Mouse (Mus musculus) hindbrain, embryonic 15.5 days (tissue): ENCODE measurements around the gene Tango6. TPM values are rescaled to one million over a fixed set of nuclear protein-coding genes. Genes with fewer than 3 reads are reported as not detected.

Source experiments
- ATAC-seq: fragments of 200-750 bp; cut with Nextera tagmentation; 2 replicates; pipeline ENCODE4 v1.8.0; 2017; ENCODE audit warnings: low read depth, moderate number of reproducible peaks, moderate TSS enrichment; ENCODE audit not compliant: low FRiP score
- H3K27ac ChIP-seq: fragments of 300-500 bp; sonication (generic); replicated peaks from 2 replicates; pipeline ENCODE4 v1.5.1; 2015; ENCODE audit warnings: mild to moderate bottlenecking, inconsistent platforms
- H3K27me3 ChIP-seq: fragments of 300-500 bp; sonication (generic); 2 replicates; pipeline ENCODE4 v1.6.1; 2015; ENCODE audit warnings: control low read depth, inconsistent platforms
- H3K36me3 ChIP-seq: fragments of 300-500 bp; sonication (generic); 2 replicates; pipeline ENCODE4 v1.6.1; 2015; ENCODE audit warnings: control low read depth, inconsistent platforms
- H3K4me1 ChIP-seq: fragments of 300-500 bp; sonication (generic); replicated peaks from 2 replicates; pipeline ENCODE4 v1.6.1; 2015; ENCODE audit warnings: control low read depth, inconsistent platforms
- H3K4me2 ChIP-seq: fragments of 300-500 bp; sonication (generic); 2 replicates; pipeline ENCODE4 v1.6.1; 2015; ENCODE audit warnings: moderate library complexity, mild to moderate bottlenecking, inconsistent platforms
- H3K4me3 ChIP-seq: fragments of 300-500 bp; sonication (generic); 2 replicates; pipeline ENCODE4 v1.5.1; 2015; ENCODE audit warnings: mild to moderate bottlenecking, inconsistent platforms
- H3K9ac ChIP-seq: fragments of 300-500 bp; sonication (generic); 2 replicates; pipeline ENCODE4 v1.6.1; 2015; ENCODE audit warnings: inconsistent platforms
- H3K9me3 ChIP-seq: fragments of 300-500 bp; sonication (generic); 2 replicates; pipeline ENCODE4 v1.6.1; 2016; ENCODE audit warnings: control low read depth, inconsistent platforms
- WGBS: fragments of 180-500 bp; shearing (Covaris S2); methylation state at CpG from one replicate; pipeline ENCODE4 v1.1.7; 2015; 5-methylcytosine and 5-hydroxymethylcytosine counted together
- polyA plus RNA-seq: library from polyadenylated mRNA; unstranded; fragments of >200 nt; fragmentation: Nextera tagmentation; extraction: Ambion mirVana; gene quantifications from 2 replicates; pipeline ENCODE4 v1.2.1, GENCODE M21; 2015

Tango6 gene
- 6.3 and 6.5 TPM in 2 replicates for polyA plus RNA-seq

DNA sequence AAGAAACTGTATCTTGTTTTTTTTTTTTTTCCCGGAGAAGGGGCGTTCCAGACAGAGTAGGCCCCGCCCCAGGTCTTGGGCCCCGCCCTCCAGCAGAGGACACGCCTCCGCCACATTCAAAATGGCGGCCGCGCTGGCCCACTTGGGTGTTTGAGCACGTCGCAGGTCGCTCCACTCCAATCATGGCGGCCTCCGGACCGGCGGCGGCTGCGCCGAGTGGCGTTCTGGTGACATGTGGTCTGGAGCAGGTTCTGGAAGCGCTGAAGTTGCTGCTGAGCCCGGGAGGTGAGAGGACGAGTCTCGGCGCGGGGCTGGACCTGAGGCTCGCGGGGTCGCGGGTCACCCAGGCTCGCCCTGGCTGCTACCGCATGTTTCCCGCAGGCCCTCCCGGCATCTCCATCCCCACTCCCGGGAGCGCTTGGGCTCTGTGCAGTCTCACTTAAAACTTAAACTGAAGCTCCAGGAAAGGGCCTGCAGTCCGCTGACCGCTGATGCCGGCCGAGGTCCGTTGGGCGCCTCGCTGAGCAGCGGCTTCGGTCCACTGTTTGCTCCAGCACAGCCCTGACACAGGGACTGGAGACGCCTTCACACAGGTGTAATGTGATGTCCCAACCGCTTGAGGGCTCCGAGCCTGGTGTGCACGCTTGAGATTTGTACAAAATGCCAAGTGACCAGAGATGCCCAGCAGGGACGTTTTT lies at the start of gene Tango6:
Gene Tango6, plus strand, starts transcription at position 98 of the 698 bp plus-strand sequence.
- no peaks in the 10 kb centered on the region for H3K4me1 ChIP-seq
- peak within 1 kb of the TSS; percentile 90 for H3K27ac ChIP-seq
- H3K4me3 ChIP-seq, result peak within 1 kb of the TSS; percentile 60
- no peaks in the 10 kb centered on the region for H3K36me3 ChIP-seq
- no peaks in the 10 kb centered on the region for H3K9me3 ChIP-seq
- WGBS, result 0% methylated on average over 50 of the region's 50 CpGs
- H3K4me2 ChIP-seq, result peak within 1 kb of the TSS; percentile 55
- H3K27me3 ChIP-seq, result no peaks in the 10 kb centered on the region
- ATAC-seq, result peak; percentile 95
- H3K9ac ChIP-seq, result peak within 1 kb of the TSS; percentile 63

DNA sequence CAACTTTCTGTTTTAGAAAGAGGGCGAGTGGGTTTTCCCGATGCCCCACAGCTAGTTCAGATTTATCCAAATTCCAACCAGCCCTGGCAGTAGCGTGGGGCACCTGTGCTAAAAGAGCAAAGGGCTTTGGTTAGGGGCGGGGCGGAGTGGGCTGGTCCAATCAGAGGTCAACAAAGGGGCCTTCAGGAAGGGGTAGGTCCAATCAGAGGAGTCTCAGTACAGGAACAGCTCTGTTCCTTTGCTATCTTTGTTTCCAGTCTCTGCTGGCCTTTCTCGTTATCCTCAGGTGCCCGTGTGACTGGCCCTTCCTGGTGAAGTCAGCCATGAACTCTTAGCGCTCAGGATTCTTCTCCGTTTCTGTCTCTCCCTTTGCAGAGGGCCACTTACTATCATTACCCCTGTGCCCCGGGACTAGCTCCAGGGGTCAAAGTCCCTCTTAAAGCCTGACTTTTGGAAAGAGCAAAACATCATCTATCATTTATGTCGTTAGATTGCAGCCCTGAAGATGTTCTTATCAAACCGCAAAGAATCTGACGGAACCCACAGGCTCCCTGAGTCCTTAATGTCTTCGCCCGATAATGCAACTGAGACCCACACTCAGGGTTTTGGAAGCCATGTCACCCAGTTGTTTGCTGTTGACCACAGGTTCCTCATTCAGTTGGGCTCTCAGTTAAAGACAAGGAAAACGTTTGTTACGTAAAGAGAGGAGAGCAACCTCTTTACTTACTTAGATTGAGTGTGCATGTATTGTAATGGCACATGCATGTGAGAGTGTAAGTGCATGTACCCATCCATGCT lies 49.3 kb upstream of the Tango6 start:
- H3K4me3 ChIP-seq, result no peak overlapping the region
- no peaks in the 10 kb centered on the region for H3K4me1 ChIP-seq
- no peaks in the 10 kb centered on the region for H3K27me3 ChIP-seq
- no peak for ATAC-seq
- H3K4me2 ChIP-seq, result no peak overlapping the region
- WGBS, result 74% methylated on average over 17 of the region's 17 CpGs
- H3K27ac ChIP-seq, result no peak overlapping the region
- no peaks in the 10 kb centered on the region for H3K9me3 ChIP-seq
- H3K9ac ChIP-seq, result no peak overlapping the region
- H3K36me3 ChIP-seq, result no peaks in the 10 kb centered on the region

DNA sequence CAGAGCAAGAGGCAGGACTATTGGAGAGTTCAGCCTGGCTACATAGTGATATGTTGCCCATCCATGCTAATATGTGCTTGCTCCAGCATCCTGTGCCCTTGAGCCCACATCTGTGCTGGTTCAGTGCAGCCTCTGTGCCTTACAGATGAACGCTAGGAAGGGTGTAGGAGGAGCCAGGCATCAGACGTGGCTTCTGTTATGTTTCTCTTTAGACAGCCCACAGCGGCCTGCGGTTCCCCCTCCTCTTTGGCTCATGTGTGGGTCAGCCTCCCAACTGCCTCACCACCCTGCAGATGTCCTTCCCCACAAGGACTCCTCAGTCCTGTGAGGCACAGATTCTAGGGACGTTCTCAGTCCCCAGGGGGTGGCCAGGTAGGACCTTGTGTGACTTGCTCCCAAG lies 47.6 kb upstream of the Tango6 start:
- Histone ChIP-seq H3K27ac (no peak overlapping the region), H3K27me3 (no peaks in the 10 kb centered on the region), H3K9me3 (no peaks in the 10 kb centered on the region), H3K4me1 (no peaks in the 10 kb centered on the region), H3K36me3 (no peaks in the 10 kb centered on the region), H3K9ac (no peak overlapping the region), H3K4me2 (no peak overlapping the region), H3K4me3 (no peak overlapping the region)
- ATAC-seq, result no peak
- WGBS, result 41% methylated on average over 5 of the region's 5 CpGs

DNA sequence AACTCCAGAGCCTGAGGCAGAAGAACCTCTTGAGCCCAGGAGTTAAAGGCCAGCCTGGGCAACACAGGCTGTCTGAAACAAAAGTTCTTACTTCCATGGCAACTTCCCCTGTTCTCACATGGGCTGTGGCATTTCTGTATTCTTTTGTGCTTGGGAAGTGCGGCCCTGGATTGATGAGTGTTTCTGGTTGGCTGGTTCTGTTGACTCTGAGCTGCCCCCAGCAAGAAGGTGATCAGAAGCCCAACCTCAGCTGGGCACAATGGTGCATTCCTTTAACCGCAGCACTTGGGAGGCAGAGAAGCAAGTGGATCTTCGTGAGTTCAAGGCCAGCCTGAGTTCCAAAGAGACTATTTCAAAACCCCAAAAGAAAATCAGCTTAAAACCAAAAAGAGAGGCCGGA lies 45.4 kb upstream of the Tango6 start:
- Histone ChIP-seq H3K27ac (0 out of 2 replicates have a peak overlapping the region, but pooled peaks have one; percentile 8), H3K9ac (no peak overlapping the region), H3K36me3 (no peaks in the 10 kb centered on the region), H3K9me3 (no peaks in the 10 kb centered on the region), H3K27me3 (no peaks in the 10 kb centered on the region), H3K4me2 (no peak overlapping the region), H3K4me1 (no peaks in the 10 kb centered on the region), H3K4me3 (no peak overlapping the region)
- no peak for ATAC-seq
- WGBS, result 58% methylated on average over 4 of the region's 4 CpGs

DNA sequence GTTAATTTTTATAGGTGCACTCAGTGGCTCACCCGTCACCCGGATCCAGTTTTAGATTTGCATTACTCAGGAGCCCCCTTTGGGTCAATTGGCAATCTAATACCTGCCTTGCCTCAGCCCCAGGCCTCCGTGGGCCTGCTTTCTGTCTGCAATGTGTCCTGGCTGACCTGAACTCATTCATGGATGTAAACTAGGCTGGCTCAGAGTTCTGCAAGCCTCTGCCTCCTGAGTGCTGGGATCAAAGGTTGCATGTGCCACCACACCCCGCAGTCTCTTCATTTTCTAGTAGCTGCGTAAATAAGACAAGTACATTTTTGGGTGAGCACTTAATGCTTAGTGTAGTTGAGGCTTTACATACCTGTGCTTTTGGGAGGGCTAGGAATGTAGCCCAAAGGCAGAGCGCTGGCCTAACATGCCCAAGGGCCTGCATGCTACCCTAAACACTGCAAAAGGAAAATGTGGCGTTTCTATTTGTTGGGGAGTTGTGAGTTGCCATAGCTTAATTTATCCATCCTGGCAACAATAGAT lies 44.0 kb upstream of the Tango6 start:
- no peak overlapping the region for H3K27ac ChIP-seq
- H3K27me3 ChIP-seq, result no peaks in the 10 kb centered on the region
- H3K4me2 ChIP-seq, result no peak overlapping the region
- WGBS, result 94% methylated on average over 7 of the region's 7 CpGs
- ATAC-seq, result no peak
- H3K4me1 ChIP-seq, result no peaks in the 10 kb centered on the region
- no peaks in the 10 kb centered on the region for H3K9me3 ChIP-seq
- no peak overlapping the region for H3K9ac ChIP-seq
- H3K36me3 ChIP-seq, result no peaks in the 10 kb centered on the region
- no peak overlapping the region for H3K4me3 ChIP-seq

DNA sequence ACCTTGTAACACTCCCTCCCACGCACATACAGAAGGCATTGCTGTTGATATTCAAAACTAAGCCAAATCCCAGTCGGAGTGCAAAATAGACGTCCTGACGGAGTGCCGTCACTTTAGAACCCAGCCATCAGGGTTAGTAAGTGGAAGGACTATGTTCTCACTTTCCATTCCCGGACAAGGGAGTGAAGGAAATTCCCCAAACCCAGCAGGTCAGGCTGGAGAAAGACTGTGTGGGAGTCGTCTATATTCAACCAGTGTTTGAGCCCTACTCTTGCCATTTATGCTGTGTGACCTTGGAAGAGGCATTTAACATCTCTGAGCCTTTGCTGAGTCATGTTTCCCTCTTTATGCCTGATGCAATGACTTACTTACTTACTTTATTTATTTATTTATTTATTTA lies 42.7 kb upstream of the Tango6 start:
- Histone ChIP-seq H3K27ac (no peak overlapping the region), H3K27me3 (no peaks in the 10 kb centered on the region), H3K4me3 (no peak overlapping the region), H3K4me2 (no peak overlapping the region), H3K9ac (no peak overlapping the region), H3K4me1 (no peaks in the 10 kb centered on the region), H3K36me3 (no peaks in the 10 kb centered on the region), H3K9me3 (no peaks in the 10 kb centered on the region)
- no peak for ATAC-seq
- WGBS, result 89% methylated on average over 7 of the region's 7 CpGs

DNA sequence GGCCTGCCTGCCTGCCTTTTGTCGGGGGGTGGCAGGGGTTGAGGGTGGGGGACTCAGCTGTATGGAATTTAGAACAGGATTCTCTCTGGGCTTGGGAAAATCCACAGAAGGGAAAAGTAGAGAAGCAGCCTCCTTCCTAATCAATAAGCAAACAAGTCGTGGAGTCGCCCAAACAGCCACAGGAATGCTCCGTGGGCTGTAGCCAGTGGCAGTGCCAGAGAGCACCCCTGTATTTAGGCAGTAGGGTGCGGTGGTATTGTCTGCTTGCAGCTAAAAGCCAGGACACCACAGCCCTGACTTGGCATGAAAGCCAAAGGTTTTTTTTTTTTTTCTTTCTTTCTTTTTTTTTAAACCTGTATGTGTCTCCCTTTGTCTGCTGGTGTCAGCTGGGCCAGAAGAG lies 41.9 kb upstream of the Tango6 start:
- Histone ChIP-seq H3K4me1 (no peaks in the 10 kb centered on the region), H3K27ac (no peak overlapping the region), H3K9me3 (no peaks in the 10 kb centered on the region), H3K4me2 (no peak overlapping the region), H3K4me3 (no peak overlapping the region), H3K27me3 (no peaks in the 10 kb centered on the region), H3K36me3 (no peaks in the 10 kb centered on the region), H3K9ac (no peak overlapping the region)
- no peak for ATAC-seq
- WGBS, result 86% methylated on average over 5 of the region's 5 CpGs

DNA sequence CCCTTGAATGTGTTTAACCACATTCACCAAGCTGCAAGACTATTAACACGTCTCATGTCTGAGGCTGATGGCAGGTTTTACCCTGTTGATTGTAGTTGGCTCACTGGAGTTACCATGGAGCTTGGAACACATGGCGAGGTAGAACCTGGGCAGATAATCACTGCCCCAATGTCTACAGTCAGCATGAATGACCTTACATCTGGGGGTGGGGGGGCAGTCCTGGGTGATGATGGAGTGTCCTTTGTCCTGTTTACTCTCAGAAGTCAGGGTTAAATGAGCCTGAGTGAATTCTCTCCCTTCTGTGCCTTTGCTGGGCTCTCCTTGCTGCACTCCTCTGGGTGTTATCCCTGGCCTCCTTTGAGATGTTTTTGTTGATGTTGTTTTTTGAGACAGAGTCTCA lies 40.7 kb upstream of the Tango6 start:
- H3K27ac ChIP-seq, result no peak overlapping the region
- H3K4me1 ChIP-seq, result no peaks in the 10 kb centered on the region
- ATAC-seq, result no peak
- H3K4me3 ChIP-seq, result no peak overlapping the region
- H3K36me3 ChIP-seq, result no peaks in the 10 kb centered on the region
- H3K9ac ChIP-seq, result no peak overlapping the region
- H3K4me2 ChIP-seq, result no peak overlapping the region
- 52% methylated on average over 2 of the region's 2 CpGs for WGBS
- H3K9me3 ChIP-seq, result no peaks in the 10 kb centered on the region
- H3K27me3 ChIP-seq, result no peaks in the 10 kb centered on the region

DNA sequence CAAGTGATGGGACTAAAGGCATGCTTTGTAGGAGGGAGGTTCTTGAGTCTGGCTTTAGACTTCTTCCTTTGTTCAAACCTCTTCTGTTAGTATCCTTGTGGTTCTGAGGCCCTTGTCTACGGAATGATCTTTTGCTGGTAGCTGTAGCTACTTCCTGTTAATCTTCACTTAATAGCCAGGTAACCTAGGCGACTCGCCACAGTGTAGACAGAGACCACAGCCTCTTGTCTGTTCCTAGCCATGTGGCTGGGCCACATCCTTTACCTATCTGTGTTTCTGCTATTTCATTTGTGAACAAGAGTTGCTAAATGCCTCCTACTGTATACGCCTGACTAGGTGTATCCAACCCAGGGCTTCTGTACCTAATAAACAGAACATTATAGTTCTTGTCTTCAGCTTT lies 39.8 kb upstream of the Tango6 start:
- Histone ChIP-seq H3K9me3 (no peaks in the 10 kb centered on the region), H3K27me3 (no peaks in the 10 kb centered on the region), H3K36me3 (no peaks in the 10 kb centered on the region), H3K4me2 (no peak overlapping the region), H3K27ac (no peak overlapping the region), H3K4me1 (no peaks in the 10 kb centered on the region), H3K9ac (no peak overlapping the region), H3K4me3 (no peak overlapping the region)
- no peak for ATAC-seq
- whole genome bisulfite sequencing, result 94% methylated on average over 4 of the region's 4 CpGs

DNA sequence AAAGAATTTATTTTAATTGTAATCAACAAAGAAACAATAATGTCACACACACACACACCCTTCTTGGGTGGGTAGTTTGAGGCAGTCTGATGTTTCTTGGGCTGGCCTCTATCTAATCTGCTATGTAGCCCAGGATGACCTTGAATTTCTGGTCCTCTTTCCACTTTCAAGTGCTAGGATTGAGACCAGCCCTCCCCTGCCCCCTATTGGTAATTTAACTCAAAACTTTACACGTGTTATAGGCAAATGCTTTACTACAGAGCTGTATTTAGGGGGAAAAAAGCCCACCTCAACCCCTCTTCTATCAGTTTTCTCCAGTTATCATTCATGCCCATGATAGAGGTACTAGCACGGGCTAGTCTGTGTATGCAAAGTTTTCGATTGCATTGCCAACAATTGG lies 37.9 kb upstream of the Tango6 start:
- Histone ChIP-seq H3K4me1 (no peaks in the 10 kb centered on the region), H3K9me3 (no peaks in the 10 kb centered on the region), H3K9ac (no peak overlapping the region), H3K27me3 (no peaks in the 10 kb centered on the region), H3K4me3 (no peak overlapping the region), H3K4me2 (no peak overlapping the region), H3K27ac (no peak overlapping the region), H3K36me3 (no peaks in the 10 kb centered on the region)
- WGBS, result 72% methylated on average over 3 of the region's 3 CpGs
- no peak for ATAC-seq

DNA sequence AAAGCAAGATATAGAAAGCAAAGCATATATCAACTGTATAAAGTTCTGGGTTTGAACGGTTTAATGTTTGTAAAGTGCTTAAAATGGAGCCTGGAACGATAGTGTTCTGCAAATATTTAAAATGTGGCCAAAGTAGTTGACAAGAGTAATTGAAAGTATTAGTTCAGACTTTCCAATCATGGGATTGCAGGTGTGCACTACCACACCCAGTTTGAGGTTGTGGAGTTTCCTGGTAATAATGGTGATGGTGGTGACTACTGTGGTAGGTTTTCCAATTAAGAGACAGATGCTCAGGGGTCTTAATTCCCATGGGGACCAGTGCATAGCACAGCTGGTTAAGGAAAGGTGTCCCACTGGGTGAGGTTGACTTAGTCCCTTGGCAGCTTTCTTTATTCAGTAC lies 36.7 kb upstream of the Tango6 start:
- WGBS, result 91% methylated on average over 2 of the region's 2 CpGs
- no peaks in the 10 kb centered on the region for H3K4me1 ChIP-seq
- H3K36me3 ChIP-seq, result no peaks in the 10 kb centered on the region
- H3K27me3 ChIP-seq, result no peaks in the 10 kb centered on the region
- ATAC-seq, result no peak
- H3K4me2 ChIP-seq, result no peak overlapping the region
- H3K27ac ChIP-seq, result no peak overlapping the region
- H3K9me3 ChIP-seq, result no peaks in the 10 kb centered on the region
- no peak overlapping the region for H3K4me3 ChIP-seq
- no peak overlapping the region for H3K9ac ChIP-seq

DNA sequence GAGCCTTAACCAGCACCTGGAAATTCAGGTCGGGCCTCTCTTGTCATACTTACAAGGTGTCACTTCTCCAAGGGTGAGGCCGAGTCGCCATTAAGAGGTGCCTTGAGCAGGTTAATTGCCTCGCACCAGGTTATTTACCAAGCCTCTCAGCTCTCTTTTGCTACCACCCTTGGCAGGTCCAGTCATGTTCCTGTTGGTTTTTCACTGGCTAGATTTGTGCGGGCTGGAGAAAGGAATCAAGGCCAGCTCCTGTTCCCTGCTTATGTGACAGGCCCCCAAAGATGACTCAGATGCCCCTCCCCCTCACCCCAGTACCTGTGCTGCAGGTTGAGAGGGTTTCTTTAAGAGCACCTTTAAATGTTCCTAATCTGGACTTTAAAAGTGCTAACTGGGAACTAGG lies 36.1 kb upstream of the Tango6 start:
- ATAC-seq, result no peak
- Histone ChIP-seq H3K4me3 (no peak overlapping the region), H3K9ac (no peak overlapping the region), H3K9me3 (no peaks in the 10 kb centered on the region), H3K27ac (no peak overlapping the region), H3K4me1 (no peaks in the 10 kb centered on the region), H3K27me3 (no peaks in the 10 kb centered on the region), H3K4me2 (no peak overlapping the region), H3K36me3 (no peaks in the 10 kb centered on the region)
- 82% methylated on average over 5 of the region's 5 CpGs for WGBS
